Mouse (Mus musculus): ENCODE measurements around the gene Mup8.
"Not testable (repeated sequence)": the region's sequence is repeated elsewhere in the genome, so short reads cannot be mapped to it uniquely, and the experiment has no call there.

DNA sequence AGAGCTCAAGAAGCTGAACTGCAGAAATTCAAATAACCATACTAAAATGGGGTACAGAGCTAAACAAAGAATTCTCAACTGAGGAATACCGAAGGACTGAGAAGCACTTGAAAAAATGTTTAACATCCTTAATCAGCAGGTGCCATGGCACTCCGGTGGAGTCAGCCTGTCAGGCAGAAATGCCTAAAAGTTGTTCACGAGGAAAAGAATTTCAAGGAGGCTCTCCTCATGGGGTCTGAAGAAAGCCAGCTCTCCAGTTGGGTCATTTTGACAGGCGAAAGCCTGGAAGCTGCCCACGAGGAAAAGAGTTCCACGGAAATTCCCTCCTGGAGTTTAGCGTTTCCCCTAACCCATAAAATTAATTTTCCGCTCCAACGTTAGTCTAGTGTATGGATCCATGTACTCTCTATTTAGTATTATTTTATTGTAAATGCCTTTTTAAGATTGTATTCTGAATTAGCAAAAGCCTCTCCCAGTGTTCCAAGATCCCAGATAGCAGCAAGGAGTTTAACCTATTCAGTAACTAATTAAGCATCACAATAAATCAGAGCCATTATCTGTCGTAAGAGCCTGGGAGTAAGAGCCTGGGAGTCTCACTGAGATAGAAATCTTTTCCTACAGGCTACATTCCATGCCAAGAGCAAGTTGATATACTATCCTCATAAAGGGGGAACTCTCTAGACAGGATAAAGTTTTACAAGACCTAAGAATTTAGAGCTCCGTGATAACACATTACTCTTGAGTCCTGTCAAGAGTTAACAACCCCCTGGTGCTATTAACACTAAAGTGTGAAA lies 43.8 kb upstream of the Mup8 start:
- TF ChIP-seq POLR2A (IDR thresholded peaks at IDR 0.05; ENCODE audit: low read depth, low read length); KAT2A (IDR thresholded peaks at IDR 0.05; ENCODE audit: insufficient replicate concordance, low read length); RAD21 (IDR thresholded peaks at IDR 0.05; ENCODE audit: low read depth, low read length); CTCF (conservative IDR thresholded peaks at IDR 0.05 in 1 of 2, IDR thresholded peaks at IDR 0.05 in 1 of 2; ENCODE audit: low read depth in 2 of 2, low read length in 2 of 2); JUND (conservative IDR thresholded peaks at IDR 0.05; ENCODE audit: low read depth, low read length); ZNF384 (IDR thresholded peaks at IDR 0.05; ENCODE audit: low read depth, low read length): not testable (repeated sequence)
